Mouse (Mus musculus): Measurements from ENCODE around the gene Rnf222.

The Rnf222 gene

GRCm38 (mm10) chr11:68888253-68888652, at the start of gene Rnf222:
Gene Rnf222 (plus strand): TSS chr11:68888553.
- no peak for DNase-seq (ENCODE audit: low read depth, low spot score)

GRCm38 (mm10) chr11:68839606-68840005, 48.7 kb upstream of the Rnf222 start:
- no peak for DNase-seq (ENCODE audit: low read depth, low spot score)

GRCm38 (mm10) chr11:68850862-68851261, 37.5 kb upstream of the Rnf222 start:
- no peak for DNase-seq (ENCODE audit: low read depth, low spot score)

- no peak for DNase-seq (ENCODE audit: low read depth, low spot score)
Measured at GRCm38 (mm10) chr11:68851644-68852485, 36.5 kb upstream of the Rnf222 start.

GRCm38 (mm10) chr11:68852486-68852901, 35.9 kb upstream of the Rnf222 start:
- peak; percentile 47 for DNase-seq (ENCODE audit: low read depth, low spot score)

GRCm38 (mm10) chr11:68852932-68853409, 35.4 kb upstream of the Rnf222 start:
- DNase-seq (ENCODE audit: low read depth, low spot score) = peak; percentile 99

- DNase-seq (ENCODE audit: low read depth, low spot score) = no peak
Measured at GRCm38 (mm10) chr11:68853611-68854401, 34.5 kb upstream of the Rnf222 start.

- no peak for DNase-seq (ENCODE audit: low read depth, low spot score)
Measured at GRCm38 (mm10) chr11:68854621-68855020, 33.7 kb upstream of the Rnf222 start.

GRCm38 (mm10) chr11:68857329-68857728, 31.0 kb upstream of the Rnf222 start:
- DNase-seq (ENCODE audit: low read depth, low spot score) = no peak

GRCm38 (mm10) chr11:68859943-68860593, 28.3 kb upstream of the Rnf222 start:
- no peak for DNase-seq (ENCODE audit: low read depth, low spot score)

GRCm38 (mm10) chr11:68862260-68862659, 26.1 kb upstream of the Rnf222 start:
- DNase-seq (ENCODE audit: low read depth, low spot score) = no peak

GRCm38 (mm10) chr11:68863631-68864091, 24.7 kb upstream of the Rnf222 start:
- no peak for DNase-seq (ENCODE audit: low read depth, low spot score)

GRCm38 (mm10) chr11:68864544-68865189, 23.7 kb upstream of the Rnf222 start:
- no peak for DNase-seq (ENCODE audit: low read depth, low spot score)

GRCm38 (mm10) chr11:68871277-68871676, 17.1 kb upstream of the Rnf222 start:
- DNase-seq (ENCODE audit: low read depth, low spot score) = no peak

GRCm38 (mm10) chr11:68871748-68872147, 16.6 kb upstream of the Rnf222 start, which contains the start of gene Ndel1:
Gene Ndel1 (minus strand): TSS chr11:68871858.
- no peak for DNase-seq (ENCODE audit: low read depth, low spot score)

- DNase-seq (ENCODE audit: low read depth, low spot score) = peak; percentile 75
Measured at GRCm38 (mm10) chr11:68874841-68875240, 13.5 kb upstream of the Rnf222 start.

GRCm38 (mm10) chr11:68878811-68879210, 9.5 kb upstream of the Rnf222 start:
- no peak for DNase-seq (ENCODE audit: low read depth, low spot score)

- DNase-seq (ENCODE audit: low read depth, low spot score) = peak; percentile 48
Measured at GRCm38 (mm10) chr11:68882107-68882506, 6.2 kb upstream of the Rnf222 start.

GRCm38 (mm10) chr11:68883843-68884242, 4.5 kb upstream of the Rnf222 start:
- no peak for DNase-seq (ENCODE audit: low read depth, low spot score)

- no peak for DNase-seq (ENCODE audit: low read depth, low spot score)
Measured at GRCm38 (mm10) chr11:68884368-68884767, 4.0 kb upstream of the Rnf222 start.

- DNase-seq (ENCODE audit: low read depth, low spot score) = no peak
Measured at GRCm38 (mm10) chr11:68886091-68886490, 2.3 kb upstream of the Rnf222 start.
